Mouse (Mus musculus) embryo, embryonic 11 days (tissue): ENCODE measurements around the gene Cypt1.

Experiments used
- DNase-seq: peaks from one replicate; pipeline ENCODE4 v3.0.0-alpha.2; 2015

Cypt1 gene

DNA sequence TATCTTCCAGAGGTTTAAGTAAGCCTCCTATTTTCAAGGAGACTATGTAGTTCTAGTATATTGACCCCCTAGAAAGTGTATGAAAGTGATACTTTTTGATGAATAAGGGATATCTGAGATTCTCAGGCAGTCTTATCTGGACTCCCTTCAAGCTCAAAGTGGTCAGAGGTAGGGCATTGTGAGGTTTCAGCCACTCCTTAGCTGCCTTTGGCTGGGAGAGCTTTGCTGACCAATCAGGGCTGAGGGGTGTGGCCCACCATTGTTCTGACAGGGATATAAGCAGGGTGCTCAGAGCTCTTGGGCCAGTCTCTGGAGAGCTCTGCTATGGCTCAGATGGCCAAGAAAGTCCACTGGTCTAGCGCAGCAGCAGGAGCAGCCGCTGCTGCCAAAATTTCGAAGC, at the start of gene Cypt1:
TSS of gene Cypt1 (plus strand) at position 301 of the 400 bp plus-strand sequence.
- DNase-seq, result no peak

GRCm38 (mm10) chrX:16546806-16547205, 24.1 kb downstream of the Cypt1 start:
- DNase-seq, result no peak

GRCm38 (mm10) chrX:16557061-16557460, 34.4 kb downstream of the Cypt1 start:
- no peak for DNase-seq

- DNase-seq, result no peak
Observed at GRCm38 (mm10) chrX:16558501-16558900, 35.8 kb downstream of the Cypt1 start.
